Mouse (Mus musculus) liver, embryonic 14.5 days (tissue): ENCODE results near the gene Hmcn2. TPM values are rescaled to one million over a fixed set of nuclear protein-coding genes. Genes with fewer than 3 reads are reported as not detected.

Experiments
- ATAC-seq: fragments of 200-750 bp; cut with Nextera tagmentation; 2 replicates; pipeline ENCODE4 v1.8.0; 2017; ENCODE audit warnings: moderate number of reproducible peaks, mild to moderate bottlenecking, moderate library complexity; ENCODE audit not compliant: insufficient read depth
- DNase-seq, 3 experiments: peaks; one replicate each; pipeline ENCODE4 v3.0.0-alpha.2; 2012 to 2013; ENCODE audit warnings: low read depth in 3 of 3, low spot score in 3 of 3
- H3K27ac ChIP-seq: fragments of 300-500 bp; sonication (generic); 2 replicates; pipeline ENCODE4 v1.5.1; 2014; ENCODE audit warnings: moderate library complexity, mild to moderate bottlenecking, control low read depth, inconsistent platforms
- H3K27me3 ChIP-seq: fragments of 300-500 bp; sonication (generic); 2 replicates; pipeline ENCODE4 v1.6.1; 2014; ENCODE audit warnings: mild to moderate bottlenecking, low read length, moderate library complexity; ENCODE audit not compliant: control insufficient read depth, insufficient read depth
- H3K36me3 ChIP-seq: fragments of 300-500 bp; sonication (generic); replicated peaks from 2 replicates; pipeline ENCODE4 v1.6.1; 2014; ENCODE audit warnings: low read depth; ENCODE audit not compliant: control insufficient read depth, insufficient read depth
- H3K4me1 ChIP-seq, 2 experiments: fragments of 200-500 bp in 1 of 2; fragments of 300-500 bp in 1 of 2; sonication (generic) in 1 of 2; replicated peaks; 2 replicates each; pipeline ENCODE4 v1.6.1; 2012 to 2014; ENCODE audit warnings: antibody characterized with exemption in 1 of 2, inconsistent platforms in 1 of 2, low read length in 1 of 2; ENCODE audit not compliant: control insufficient read depth in 2 of 2, insufficient read depth in 2 of 2
- H3K4me2 ChIP-seq: fragments of 300-500 bp; sonication (generic); 2 replicates; pipeline ENCODE4 v1.6.1; 2014; ENCODE audit warnings: low read depth, mild to moderate bottlenecking, control low read depth, moderate library complexity
- H3K4me3 ChIP-seq, 2 experiments: fragments of 200-500 bp in 1 of 2; fragments of 300-500 bp in 1 of 2; sonication (generic) in 1 of 2; 2 replicates each; pipeline ENCODE4 v1.5.1; 2012 to 2014; ENCODE audit warnings: low read depth in 2 of 2, low read length in 2 of 2, mild to moderate bottlenecking in 2 of 2, control low read depth in 1 of 2, inconsistent platforms in 1 of 2, moderate library complexity in 1 of 2; ENCODE audit not compliant: insufficient read depth in 1 of 2
- H3K9ac ChIP-seq: fragments of 300-500 bp; sonication (generic); replicated peaks from 2 replicates; pipeline ENCODE4 v1.6.1; 2014; ENCODE audit warnings: mild to moderate bottlenecking, control low read depth, moderate library complexity
- H3K9me3 ChIP-seq: fragments of 300-500 bp; sonication (generic); 2 replicates; pipeline ENCODE4 v1.6.1; 2016; ENCODE audit warnings: low read length, mixed read lengths; ENCODE audit not compliant: control insufficient read depth
- CTCF ChIP-seq: IDR thresholded peaks from 2 replicates; pipeline ENCODE4 v1.5.1; 2016; ENCODE audit warnings: antibody characterized with exemption, low read depth, control low read depth
- EP300 ChIP-seq: IDR thresholded peaks from 2 replicates; pipeline ENCODE4 v1.6.1; 2016; ENCODE audit warnings: antibody characterized with exemption, low read depth
- WGBS: fragments of 180-500 bp; shearing (Covaris S2); extraction: QIAGEN DNeasy Blood & Tissue Kit; methylation state at CpG from one replicate; pipeline ENCODE4 v1.1.7; 2014; ENCODE audit not compliant: insufficient replicate concordance; 5-methylcytosine and 5-hydroxymethylcytosine counted together
- polyA plus RNA-seq, 2 experiments: library from polyadenylated mRNA; depleted of rRNA in 1 of 2; stranded (reverse) in 1 of 2; unstranded in 1 of 2; fragments of >200 nt; fragmentation: Nextera tagmentation in 1 of 2; extraction: Ambion mirVana in 1 of 2; gene quantifications; 2 replicates each; pipeline versions ENCODE4 v1.2.1 to v1.2.3; 2012 to 2014

Hmcn2 gene
- polyA plus RNA-seq (2012; rRNA removed) (0.21 and 0.27 TPM in 2 replicates), polyA plus RNA-seq (2014; fragmentation: Nextera tagmentation; extraction: Ambion mirVana) (0.10 and 0.14 TPM in 2 replicates)

- Histone ChIP-seq H3K27ac (no peak within 1 kb of the TSS), H3K9ac (no peak within 1 kb of the TSS), H3K4me1 (no peaks in the 10 kb centered on the region), H3K27me3 (peaks cover 25% of the 10 kb centered on the region), H3K36me3 (no peaks in the 10 kb centered on the region), H3K4me3 (no peak within 1 kb of the TSS), H3K4me2 (no peak within 1 kb of the TSS), H3K9me3 (no peaks in the 10 kb centered on the region)
- WGBS = 5% methylated on average over 33 of the region's 33 CpGs
- ATAC-seq = no peak
- no peak for DNase-seq
- no peak for TF ChIP-seq CTCF
- TF ChIP-seq EP300 = no peak
These were observed at the start of gene Hmcn2 for GRCm38 (mm10) chr2:31314007-31314465. Hmcn2 (plus strand) TSS chr2:31314415.

GRCm38 (mm10) chr2:31267447-31267846 is 46.8 kb upstream of the Hmcn2 start:
- H3K9me3 ChIP-seq = no peaks in the 10 kb centered on the region
- H3K27me3 ChIP-seq = no peaks in the 10 kb centered on the region
- H3K36me3 ChIP-seq = no peaks in the 10 kb centered on the region
- H3K9ac ChIP-seq = no peak overlapping the region
- no peak overlapping the region for H3K4me2 ChIP-seq
- TF ChIP-seq EP300 (no peak), CTCF (no peak)
- H3K27ac ChIP-seq = no peak overlapping the region
- no peaks in the 10 kb centered on the region for H3K4me1 ChIP-seq
- DNase-seq (no peak), ATAC-seq (no peak)
- 48% methylated on average over 6 of the region's 6 CpGs for WGBS
- no peak overlapping the region for H3K4me3 ChIP-seq

- Histone ChIP-seq H3K4me2 (no peak overlapping the region), H3K4me1 (no peaks in the 10 kb centered on the region), H3K9ac (no peak overlapping the region), H3K27me3 (no peaks in the 10 kb centered on the region), H3K36me3 (no peaks in the 10 kb centered on the region), H3K4me3 (no peak overlapping the region), H3K9me3 (no peaks in the 10 kb centered on the region), H3K27ac (no peak overlapping the region)
- 32% methylated on average over 5 of the region's 5 CpGs for WGBS
- no peak for TF ChIP-seq CTCF
- no peak for TF ChIP-seq EP300
- ATAC-seq (no peak), DNase-seq (no peak)
These were observed 45.6 kb upstream of the Hmcn2 start for GRCm38 (mm10) chr2:31268631-31269030.

- no peaks in the 10 kb centered on the region for H3K9me3 ChIP-seq
- no peaks in the 10 kb centered on the region for H3K27me3 ChIP-seq
- no peak overlapping the region for H3K4me3 ChIP-seq
- DNase-seq (no peak), ATAC-seq (no peak)
- no peak overlapping the region for H3K9ac ChIP-seq
- no peaks in the 10 kb centered on the region for H3K4me1 ChIP-seq
- no peak overlapping the region for H3K4me2 ChIP-seq
- TF ChIP-seq EP300 (no peak), CTCF (no peak)
- H3K27ac ChIP-seq = no peak overlapping the region
- 77% methylated on average over 6 of the region's 6 CpGs for WGBS
- H3K36me3 ChIP-seq = no peaks in the 10 kb centered on the region
These were observed 45.0 kb upstream of the Hmcn2 start for GRCm38 (mm10) chr2:31269188-31269587.

GRCm38 (mm10) chr2:31269847-31270246 is 44.4 kb upstream of the Hmcn2 start:
- 67% methylated on average over 10 of the region's 10 CpGs for WGBS

More at GRCm38 (mm10) chr2:31269847-31270246, 44.4 kb upstream of the Hmcn2 start:
- Histone ChIP-seq H3K9ac (no peak overlapping the region), H3K4me3 (no peak overlapping the region), H3K4me1 (no peaks in the 10 kb centered on the region), H3K27me3 (no peaks in the 10 kb centered on the region), H3K4me2 (no peak overlapping the region), H3K36me3 (no peaks in the 10 kb centered on the region), H3K9me3 (no peaks in the 10 kb centered on the region), H3K27ac (no peak overlapping the region)
- no peak for DNase-seq
- no peak for TF ChIP-seq CTCF
- no peak for TF ChIP-seq EP300
- ATAC-seq = no peak
